Mouse (Mus musculus) 3T3-L1 (cell line): Measurements from ENCODE around the gene Fam208a.

Experiments used
- DNase-seq: peaks from one replicate; pipeline ENCODE4 v3.0.0-alpha.2; 2015; ENCODE audit warnings: low read depth, low spot score

The Fam208a gene

GRCm38 (mm10) chr14:27413961-27414360 is 14.7 kb upstream of the Fam208a start:
- peak; percentile 75 for DNase-seq

GRCm38 (mm10) chr14:27420816-27421215 is 7.8 kb upstream of the Fam208a start:
- no peak for DNase-seq

GRCm38 (mm10) chr14:27422301-27422700 is 6.3 kb upstream of the Fam208a start:
- DNase-seq: no peak

GRCm38 (mm10) chr14:27428973-27429711 is 508 bp downstream of the Fam208a start:
- DNase-seq: peak; percentile 88

- DNase-seq: peak; percentile 14
These were observed 1.6 kb downstream of the Fam208a start for GRCm38 (mm10) chr14:27430280-27430679.

GRCm38 (mm10) chr14:27432064-27432463 is 3.4 kb downstream of the Fam208a start:
- DNase-seq: no peak

GRCm38 (mm10) chr14:27436116-27436515 is 7.5 kb downstream of the Fam208a start:
- no peak for DNase-seq

GRCm38 (mm10) chr14:27436826-27437225 is 8.2 kb downstream of the Fam208a start:
- no peak for DNase-seq

- peak; percentile 60 for DNase-seq
These were observed 12.3 kb downstream of the Fam208a start for GRCm38 (mm10) chr14:27440921-27441320.

- no peak for DNase-seq
These were observed 16.2 kb downstream of the Fam208a start for GRCm38 (mm10) chr14:27444851-27445281.

GRCm38 (mm10) chr14:27446963-27447362 is 18.3 kb downstream of the Fam208a start:
- DNase-seq: no peak

GRCm38 (mm10) chr14:27491399-27491798 is 62.8 kb downstream of the Fam208a start:
- DNase-seq: no peak

- DNase-seq: peak; percentile 36
These were observed 64.9 kb downstream of the Fam208a start for GRCm38 (mm10) chr14:27493516-27493915.

GRCm38 (mm10) chr14:27501096-27501495 is 72.5 kb downstream of the Fam208a start:
- DNase-seq: no peak

GRCm38 (mm10) chr14:27507894-27508643 is 79.4 kb downstream of the Fam208a start, which contains the start of gene Ccdc66:
Gene Ccdc66 (minus strand): TSS chr14:27508460.
- peak; percentile 93 for DNase-seq

GRCm38 (mm10) chr14:27508644-27509301 is 80.1 kb downstream of the Fam208a start:
- no peak for DNase-seq

GRCm38 (mm10) chr14:27524541-27524940 is 95.9 kb downstream of the Fam208a start:
- DNase-seq: no peak
